Mouse (Mus musculus): ENCODE results near the gene Rtel1. TPM values are rescaled to one million over a fixed set of nuclear protein-coding genes. Genes with fewer than 3 reads are reported as not detected.

Rtel1 gene
- polyA plus RNA-seq, 1 experiment: 41.0 TPM

- no peak overlapping the region for H3K4me3 ChIP-seq (replicated peaks; ENCODE audit: extremely low read depth, low read depth, low read length)
- H3K4me1 ChIP-seq (ENCODE audit: control insufficient read depth, insufficient read depth, low read length): no peaks in the 10 kb centered on the region
- TF ChIP-seq CTCF (IDR thresholded peaks at IDR 0.05; ENCODE audit: insufficient read depth, low read length) (no peak), POLR2A (IDR thresholded peaks at IDR 0.05; ENCODE audit: borderline replicate concordance, extremely low read depth, low read depth, low read length) (no peak)
- no peak for DNase-seq
- 90% methylated on average over 3 of the region's 3 CpGs for WGBS
These were observed 74.5 kb downstream of the Rtel1 start for GRCm38 (mm10) chr2:181394086-181394485.

GRCm38 (mm10) chr2:181397207-181397761 is 77.7 kb downstream of the Rtel1 start:
- WGBS: 44% methylated on average over 5 of the region's 5 CpGs
- Histone ChIP-seq H3K4me3 (replicated peaks; ENCODE audit: extremely low read depth, low read depth, low read length) (no peak overlapping the region), H3K4me1 (ENCODE audit: control insufficient read depth, insufficient read depth, low read length) (no peaks in the 10 kb centered on the region)
- no peak for DNase-seq
- no peak for TF ChIP-seq POLR2A (IDR thresholded peaks at IDR 0.05; ENCODE audit: borderline replicate concordance, extremely low read depth, low read depth, low read length)
- no peak for TF ChIP-seq CTCF (IDR thresholded peaks at IDR 0.05; ENCODE audit: insufficient read depth, low read length)

- Histone ChIP-seq H3K4me3 (replicated peaks; ENCODE audit: extremely low read depth, low read depth, low read length) (no peak overlapping the region), H3K4me1 (ENCODE audit: control insufficient read depth, insufficient read depth, low read length) (no peaks in the 10 kb centered on the region)
- DNase-seq: no peak
- TF ChIP-seq POLR2A (IDR thresholded peaks at IDR 0.05; ENCODE audit: borderline replicate concordance, extremely low read depth, low read depth, low read length) (no peak), CTCF (IDR thresholded peaks at IDR 0.05; ENCODE audit: insufficient read depth, low read length) (no peak)
- 8% methylated on average over 1 of the region's 1 CpGs for WGBS
These were observed 82.0 kb downstream of the Rtel1 start for GRCm38 (mm10) chr2:181401497-181401896.

GRCm38 (mm10) chr2:181403722-181404121 is 84.2 kb downstream of the Rtel1 start:
- WGBS: 88% methylated on average over 3 of the region's 3 CpGs
- no peaks in the 10 kb centered on the region for H3K4me1 ChIP-seq (ENCODE audit: control insufficient read depth, insufficient read depth, low read length)
- DNase-seq: no peak

More at GRCm38 (mm10) chr2:181403722-181404121, 84.2 kb downstream of the Rtel1 start:
- TF ChIP-seq CTCF (IDR thresholded peaks at IDR 0.05; ENCODE audit: insufficient read depth, low read length): no peak
- TF ChIP-seq POLR2A (IDR thresholded peaks at IDR 0.05; ENCODE audit: borderline replicate concordance, extremely low read depth, low read depth, low read length): no peak
- no peak overlapping the region for H3K4me3 ChIP-seq (replicated peaks; ENCODE audit: extremely low read depth, low read depth, low read length)

Other genes starting within 250 kb of the Rtel1 start
- 0.02 TPM in 2 replicates for gene Kcnq2, start 184.4 kb upstream of the Rtel1 start, polyA plus RNA-seq (2012; rRNA removed)
- gene Eef1a2, start 162.7 kb upstream of the Rtel1 start, polyA plus RNA-seq (2012; rRNA removed): 12.6 and 44.1 TPM in 2 replicates
- 145 and 157 TPM in 2 replicates for gene Ppdpf, start 132.5 kb upstream of the Rtel1 start, polyA plus RNA-seq (2012; rRNA removed)
- 0.29 and 1.6 TPM in 2 replicates for gene Ptk6, start 117.0 kb upstream of the Rtel1 start, polyA plus RNA-seq (2012; rRNA removed)
- gene Srms, start 106.6 kb upstream of the Rtel1 start, polyA plus RNA-seq (2012; rRNA removed): 7.6 and 7.8 TPM in 2 replicates
- 2.3 and 2.4 TPM in 2 replicates for gene Fndc11, start 99.7 kb upstream of the Rtel1 start, polyA plus RNA-seq (2012; rRNA removed)
- 49.7 and 54.3 TPM in 2 replicates for gene Helz2, start 77.7 kb upstream of the Rtel1 start, polyA plus RNA-seq (2012; rRNA removed)
- gene Gmeb2, start 31.7 kb upstream of the Rtel1 start, polyA plus RNA-seq (2012; rRNA removed): 22.2 and 26.3 TPM in 2 replicates
- gene Stmn3, start 5.2 kb upstream of the Rtel1 start, polyA plus RNA-seq (2012; rRNA removed): 0.13 TPM in 1 of 2 replicates, not detected in the other
- 39.0 and 44.0 TPM in 2 replicates for gene Zgpat, start 45.2 kb downstream of the Rtel1 start, polyA plus RNA-seq (2012; rRNA removed)
- 29.1 and 42.9 TPM in 2 replicates for gene Arfrp1, start 45.7 kb downstream of the Rtel1 start, polyA plus RNA-seq (2012; rRNA removed)
- 60.5 and 89.8 TPM in 2 replicates for gene Lime1, start 60.3 kb downstream of the Rtel1 start, polyA plus RNA-seq (2012; rRNA removed)
- gene Zbtb46, start 139.7 kb downstream of the Rtel1 start, polyA plus RNA-seq (2012; rRNA removed): 14.7 and 17.0 TPM in 2 replicates
- not detected in 2 replicates for gene Abhd16b, start 173.5 kb downstream of the Rtel1 start, polyA plus RNA-seq (2012; rRNA removed)
- gene Tpd52l2, start 177.4 kb downstream of the Rtel1 start, polyA plus RNA-seq (2012; rRNA removed): 44.8 and 47.3 TPM in 2 replicates
- gene Dnajc5, start 200.7 kb downstream of the Rtel1 start, polyA plus RNA-seq (2012; rRNA removed): 47.4 and 76.4 TPM in 2 replicates